Mouse (Mus musculus) spleen, adult 2 months (tissue): Measurements from ENCODE around the gene Ubap2l. TPM values are rescaled to one million over a fixed set of nuclear protein-coding genes. Genes with fewer than 3 reads are reported as not detected.

Experiments
- DNase-seq, 2 experiments: peaks; one replicate each; pipeline versions ENCODE4 v3.0.0 to v3.0.0-alpha.2; 2012 to 2021; ENCODE audit warnings: low spot score in 2 of 2, low read depth in 1 of 2
- H3K27ac ChIP-seq: fragments of 200-500 bp; 2 replicates; pipeline ENCODE4 v1.5.1; 2012; ENCODE audit warnings: low read length, inconsistent platforms; ENCODE audit not compliant: insufficient read depth
- H3K27me3 ChIP-seq: fragments of 200-500 bp; 2 replicates; pipeline ENCODE4 v1.6.1; 2012; ENCODE audit warnings: mild to moderate bottlenecking, moderate library complexity, low read length, inconsistent platforms; ENCODE audit not compliant: control insufficient read depth, insufficient read depth
- H3K36me3 ChIP-seq: fragments of 200-500 bp; 2 replicates; pipeline ENCODE4 v1.6.1; 2012; ENCODE audit warnings: mild to moderate bottlenecking, low read length, inconsistent platforms; ENCODE audit not compliant: control insufficient read depth, insufficient read depth
- H3K4me1 ChIP-seq: fragments of 200-500 bp; 2 replicates; pipeline ENCODE4 v1.6.1; 2011; ENCODE audit warnings: inconsistent platforms; ENCODE audit not compliant: control insufficient read depth, insufficient read depth, insufficient read length
- H3K4me3 ChIP-seq: fragments of 200-500 bp; 2 replicates; pipeline ENCODE4 v1.5.1; 2011; ENCODE audit warnings: mild to moderate bottlenecking, inconsistent platforms; ENCODE audit not compliant: insufficient read depth, insufficient read length; ENCODE audit errors: extremely low read depth
- CTCF ChIP-seq: fragments of 200-500 bp; IDR thresholded peaks from 2 replicates; pipeline ENCODE4 v1.5.1; 2011; ENCODE audit warnings: mild to moderate bottlenecking, inconsistent platforms; ENCODE audit not compliant: insufficient read depth, insufficient read length, insufficient replicate concordance; ENCODE audit errors: extremely low read depth
- POLR2A ChIP-seq: fragments of 200-500 bp; IDR thresholded peaks from 2 replicates; pipeline ENCODE4 v1.6.1; 2011; ENCODE audit warnings: low read depth, low read length, inconsistent platforms
- WGBS: fragments of 180-500 bp; shearing (Covaris S2); methylation state at CpG from one replicate; pipeline ENCODE4 v1.1.7; 2018; 5-methylcytosine and 5-hydroxymethylcytosine counted together
- polyA plus RNA-seq: library from polyadenylated mRNA; depleted of rRNA; stranded (reverse); fragments of >200 nt; gene quantifications from 2 replicates; pipeline ENCODE4 v1.2.3, GENCODE M21; 2012

Ubap2l gene
- polyA plus RNA-seq, 1 experiment, result 81.5 TPM

DNA sequence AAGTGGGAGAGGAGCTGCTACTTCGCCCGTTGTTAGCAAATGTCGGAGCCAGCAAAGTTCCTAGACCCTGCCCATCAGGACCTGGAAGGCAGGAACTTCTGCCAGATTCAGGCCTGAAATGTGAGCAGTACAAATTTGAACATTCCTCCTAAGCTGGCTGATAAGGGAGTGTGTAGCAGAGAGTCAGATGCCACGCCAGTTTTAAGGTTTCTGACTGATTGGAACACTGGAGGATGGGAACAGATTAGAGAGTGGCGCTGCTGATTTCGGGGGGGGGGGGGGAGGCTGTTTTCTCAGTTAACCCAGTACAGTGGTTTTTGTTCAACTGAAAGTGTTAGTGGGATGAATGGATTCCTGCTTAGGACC is 28.1 kb upstream of the Ubap2l start:
- Histone ChIP-seq H3K4me3 (peak overlapping the region; percentile 83), H3K27ac (peak overlapping the region; percentile 97), H3K27me3 (no peaks in the 10 kb centered on the region), H3K36me3 (no peaks in the 10 kb centered on the region), H3K4me1 (peaks cover 21% of the 10 kb centered on the region; the same call in 1 of the 2 replicates)
- DNase-seq, result no peak
- TF ChIP-seq CTCF (no peak), POLR2A (no peak)
- 1% methylated on average over 6 of the region's 6 CpGs for WGBS

DNA sequence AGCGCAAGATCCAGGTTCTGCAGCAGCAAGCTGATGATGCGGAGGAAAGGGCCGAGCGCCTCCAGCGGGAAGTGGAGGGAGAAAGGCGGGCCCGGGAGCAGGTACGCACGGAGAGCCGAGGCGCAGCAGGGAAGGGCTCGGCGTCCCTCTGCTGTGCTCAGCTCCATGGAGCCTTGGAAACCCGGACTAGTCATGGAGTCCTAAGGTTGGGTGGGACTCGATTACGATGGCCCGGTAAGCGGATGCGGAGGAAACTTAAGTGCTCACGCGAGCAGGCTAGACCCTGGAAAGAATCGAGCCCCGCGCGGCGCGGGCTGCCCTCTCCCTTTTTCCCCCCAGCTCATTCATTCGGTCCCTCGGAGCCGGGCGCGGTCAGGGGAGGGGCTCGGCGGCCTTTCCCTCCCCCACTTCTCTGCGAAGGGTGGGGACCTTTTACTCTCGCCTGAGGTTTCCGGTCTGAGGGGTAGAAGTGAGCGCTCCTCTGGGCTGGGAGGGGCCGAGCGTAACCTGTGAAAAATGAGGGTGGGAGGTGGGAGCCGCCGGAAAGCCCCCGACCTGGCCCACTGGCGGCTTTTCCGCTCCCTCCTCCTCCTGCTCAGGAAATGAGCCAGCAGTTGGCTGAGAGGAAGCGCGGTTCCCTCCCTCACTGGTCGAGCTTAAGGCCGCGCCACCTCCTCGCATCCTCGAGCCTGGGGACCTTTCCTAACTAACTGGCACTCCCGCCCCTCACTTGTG is 27.5 kb upstream of the Ubap2l start:
- Histone ChIP-seq H3K27me3 (no peaks in the 10 kb centered on the region), H3K4me1 (peaks cover 18% of the 10 kb centered on the region; the same call in 1 of the 2 replicates), H3K36me3 (no peaks in the 10 kb centered on the region), H3K27ac (peak overlapping the region; percentile 97), H3K4me3 (peak overlapping the region; percentile 83)
- no peak for TF ChIP-seq CTCF
- peak; percentile 50 for TF ChIP-seq POLR2A
- under 1% methylated on average over 53 of the region's 53 CpGs for WGBS
- DNase-seq, result peak; percentile 68 to 88

DNA sequence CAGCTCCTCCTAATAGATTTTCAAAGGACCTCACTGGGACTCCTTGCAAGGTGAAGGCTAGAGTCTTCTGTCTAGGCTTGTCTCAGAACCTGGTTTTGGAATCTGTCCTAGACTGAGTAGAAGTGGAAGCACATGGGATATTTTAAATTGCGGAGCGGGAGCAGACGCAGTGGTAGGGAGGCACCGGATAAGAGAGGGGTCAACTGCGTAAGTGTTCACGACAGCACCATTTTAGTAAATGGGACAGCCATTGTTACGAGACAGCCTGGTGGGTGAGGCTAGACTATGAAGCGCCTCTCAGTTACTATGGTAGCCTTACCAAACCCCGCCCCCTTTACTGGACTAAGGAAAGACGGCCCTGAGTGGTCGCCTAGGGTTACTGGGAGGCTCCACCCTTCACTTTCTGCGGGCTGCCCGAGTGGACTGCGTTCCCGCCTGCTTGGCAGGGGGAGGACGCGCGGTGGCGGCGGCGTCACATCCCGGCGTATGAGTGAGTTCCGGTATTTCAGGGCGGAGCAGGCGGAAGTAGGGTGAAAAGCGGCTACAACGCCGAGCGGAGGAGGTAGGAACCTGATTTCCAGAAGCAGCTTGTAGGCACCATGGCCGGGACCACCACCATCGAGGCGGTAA is 26.8 kb upstream of the Ubap2l start:
- peak; percentile 91 to 92 for DNase-seq
- Histone ChIP-seq H3K27me3 (no peaks in the 10 kb centered on the region), H3K4me3 (peak overlapping the region; percentile 83), H3K4me1 (peaks cover 13% of the 10 kb centered on the region; the same call in 1 of the 2 replicates), H3K36me3 (no peaks in the 10 kb centered on the region), H3K27ac (peak overlapping the region; percentile 97)
- TF ChIP-seq CTCF, result no peak
- no peak; the same call in 1 of the 2 replicates for TF ChIP-seq POLR2A
- under 1% methylated on average over 33 of the region's 33 CpGs for WGBS

DNA sequence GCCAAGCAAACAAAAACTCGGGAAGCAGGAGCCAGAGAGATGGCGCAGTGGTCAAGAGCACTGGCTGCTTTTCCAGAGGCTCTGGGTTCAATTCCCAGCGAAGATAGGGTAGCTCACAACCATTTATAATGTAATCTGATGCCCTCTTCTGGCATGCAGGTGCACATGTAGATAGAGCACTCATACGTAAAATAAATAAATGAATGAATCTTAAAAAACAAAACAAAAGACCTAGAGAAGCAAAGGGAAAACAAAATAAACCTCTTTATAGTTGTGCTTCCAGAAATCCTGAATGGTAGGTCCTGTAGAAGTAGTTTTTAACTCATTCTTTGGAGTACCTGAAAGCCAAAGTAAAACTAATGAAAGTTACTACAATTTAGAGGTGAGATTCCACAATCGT is 25.8 kb upstream of the Ubap2l start:
- no peak overlapping the region for H3K4me3 ChIP-seq
- WGBS, result 60% methylated on average over 5 of the region's 5 CpGs
- H3K27ac ChIP-seq, result no peak overlapping the region

DNA sequence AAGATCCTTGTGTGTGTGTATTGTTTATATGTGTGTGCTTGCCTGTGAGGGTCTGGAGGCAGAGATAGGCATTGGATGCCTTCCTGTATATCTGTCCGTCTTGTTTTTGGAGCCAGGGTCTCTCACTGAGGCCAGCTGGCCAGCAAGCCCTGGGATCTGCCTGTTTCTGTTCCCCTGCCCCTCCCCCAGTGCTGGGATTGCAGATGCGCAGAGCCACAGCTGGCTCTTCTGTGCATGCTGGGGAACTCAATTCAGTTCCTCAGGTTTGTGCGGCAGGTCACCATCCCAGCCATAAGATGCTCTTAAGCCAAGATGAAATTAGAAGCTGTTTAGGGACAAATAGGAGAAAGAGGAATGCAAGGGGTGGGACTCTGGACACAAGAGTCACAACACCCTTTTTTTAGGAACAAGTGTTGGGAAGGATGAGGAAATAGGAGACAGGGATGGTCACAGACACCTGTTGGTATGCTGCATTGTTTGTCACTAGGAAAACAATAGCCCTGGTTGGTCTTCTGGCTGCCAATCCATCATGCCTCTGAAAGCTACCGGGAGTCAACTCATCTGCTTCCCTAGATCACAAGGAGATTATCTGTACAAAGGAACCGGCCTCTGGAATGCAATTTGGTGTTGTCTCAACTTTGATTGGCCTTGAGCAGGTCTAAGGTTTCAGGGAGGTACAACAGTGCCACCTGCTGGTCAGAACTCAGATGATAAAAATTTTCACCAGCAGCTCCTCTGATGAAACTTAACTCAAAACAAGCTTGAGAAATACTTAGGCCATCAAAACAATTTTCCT is 24.7 kb upstream of the Ubap2l start:
- H3K4me3 ChIP-seq, result no peak overlapping the region
- no peak for TF ChIP-seq POLR2A
- TF ChIP-seq CTCF, result peak; percentile 50; the same call in 1 of the 2 replicates
- peak; percentile 72 to 77 for DNase-seq
- H3K4me1 ChIP-seq, result no peaks in the 10 kb centered on the region
- WGBS, result 40% methylated on average over 5 of the region's 5 CpGs
- H3K27ac ChIP-seq, result no peak overlapping the region
- no peaks in the 10 kb centered on the region for H3K27me3 ChIP-seq
- H3K36me3 ChIP-seq, result no peaks in the 10 kb centered on the region

More for the DNA sequence above, 25.8 kb upstream of the Ubap2l start:
- DNase-seq, result no peak
- H3K36me3 ChIP-seq, result no peaks in the 10 kb centered on the region
- TF ChIP-seq CTCF (no peak), POLR2A (no peak)
- H3K4me1 ChIP-seq, result peaks cover 5% of the 10 kb centered on the region; the same call in 1 of the 2 replicates
- H3K27me3 ChIP-seq, result no peaks in the 10 kb centered on the region

DNA sequence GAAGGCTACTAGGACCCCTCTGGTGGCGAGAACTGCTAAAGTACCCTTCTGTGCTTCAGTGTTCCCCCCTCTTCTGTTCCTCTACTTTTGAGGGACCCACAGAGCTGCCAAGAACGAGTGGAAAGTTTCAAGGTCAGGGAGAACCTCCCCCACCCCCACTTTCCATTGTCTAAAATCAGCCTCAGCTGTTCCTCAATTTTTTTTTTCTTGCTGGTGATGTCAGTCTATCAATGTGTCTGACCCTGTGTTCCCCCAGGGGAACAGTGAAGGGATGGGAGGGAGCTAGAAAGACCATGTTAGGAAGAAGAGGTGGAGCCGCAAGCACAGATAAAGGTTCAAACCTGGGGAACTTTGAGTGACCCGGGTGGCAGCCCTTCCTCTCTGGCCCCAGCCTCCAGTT is 19.9 kb upstream of the Ubap2l start, which contains the start of gene Tpm3:
Gene Tpm3 (plus strand): TSS at position 356 of the 400 bp plus-strand sequence.
- Histone ChIP-seq H3K4me1 (no peaks in the 10 kb centered on the region), H3K27me3 (no peaks in the 10 kb centered on the region)
- WGBS, result 55% methylated on average over 4 of the region's 4 CpGs

More for the DNA sequence above, 19.9 kb upstream of the Ubap2l start, which contains the start of gene Tpm3:
- H3K27ac ChIP-seq, result no peak within 1 kb of the TSS
- no peak within 1 kb of the TSS for H3K4me3 ChIP-seq
- no peak for DNase-seq
- H3K36me3 ChIP-seq, result no peaks in the 10 kb centered on the region
- TF ChIP-seq CTCF (no peak), POLR2A (no peak)
